Mouse (Mus musculus): ENCODE measurements at regions not wholly inside any gene's neighbourhood (a gene's known extent, or its start where the extent isn't known, plus 50 kb on each side); places are given as distances from the start of the nearest gene placed in this dataset.
"Not testable (repeated sequence)": the region's sequence is repeated elsewhere in the genome, so short reads cannot be mapped to it uniquely, and the experiment has no call there.

- no peaks in the 10 kb centered on the region for H3K27me3 ChIP-seq (ENCODE audit: control insufficient read depth in 1 of 2, insufficient read depth in 2 of 2, low read length in 2 of 2)
- no peak for DNase-seq (ENCODE audit: low read depth, low spot score)
- no peaks in the 10 kb centered on the region for H3K4me1 ChIP-seq (ENCODE audit: control insufficient read depth in 1 of 2, insufficient read depth in 2 of 2, low read length in 2 of 2)
- no peak for TF ChIP-seq ZKSCAN1 (IDR thresholded peaks at IDR 0.05; ENCODE audit: low read depth, low read length)
- no peak for TF ChIP-seq SMC3 (IDR thresholded peaks at IDR 0.05; ENCODE audit: low read depth, low read length)
- TF ChIP-seq RAD21 (IDR thresholded peaks at IDR 0.05; ENCODE audit: low read depth, low read length), result no peak
- no peak for TF ChIP-seq GABPA (IDR thresholded peaks at IDR 0.05; ENCODE audit: low read depth, low read length)
- TF ChIP-seq TCF12 (IDR thresholded peaks at IDR 0.05; ENCODE audit: low read depth, low read length), result no peak
- no peak for TF ChIP-seq BHLHE40 (IDR thresholded peaks at IDR 0.05; ENCODE audit: borderline replicate concordance, low read depth, low read length)
- no peak for TF ChIP-seq SIN3A (IDR thresholded peaks at IDR 0.05; ENCODE audit: low read length)
- TF ChIP-seq ELF1 (IDR thresholded peaks at IDR 0.05; ENCODE audit: low read depth, low read length), result no peak
- TF ChIP-seq USF1 (IDR thresholded peaks at IDR 0.05; ENCODE audit: low read depth, low read length), result no peak
- TF ChIP-seq CTCF (IDR thresholded peaks at IDR 0.05 in 2 of 3, conservative IDR thresholded peaks at IDR 0.05 in 1 of 3; ENCODE audit: control insufficient read depth in 1 of 3, insufficient read depth in 1 of 3, low read depth in 2 of 3, low read length in 3 of 3, poor library complexity in 1 of 3, severe bottlenecking in 1 of 3), result no peak
- TF ChIP-seq NELFE (IDR thresholded peaks at IDR 0.05; ENCODE audit: low read depth, low read length), result no peak
- TF ChIP-seq ETS1 (IDR thresholded peaks at IDR 0.05; ENCODE audit: low read depth, low read length), result no peak
- no peak for TF ChIP-seq UBTF (IDR thresholded peaks at IDR 0.05; ENCODE audit: borderline replicate concordance, insufficient read depth, low read depth, low read length)
- no peak for TF ChIP-seq ZMIZ1 (IDR thresholded peaks at IDR 0.05; ENCODE audit: low read depth, low read length)
- TF ChIP-seq MEF2A (IDR thresholded peaks at IDR 0.05; ENCODE audit: extremely low read depth, insufficient replicate concordance, low read depth, low read length, poor library complexity, severe bottlenecking), result no peak
- TF ChIP-seq HCFC1 (IDR thresholded peaks at IDR 0.05; ENCODE audit: low read depth, low read length), result no peak
- TF ChIP-seq ZNF384 (IDR thresholded peaks at IDR 0.05; ENCODE audit: low read depth, low read length), result no peak
- TF ChIP-seq MAFK (IDR thresholded peaks at IDR 0.05; ENCODE audit: borderline replicate concordance, low read depth, low read length), result no peak
- no peak for TF ChIP-seq ZC3H11A (IDR thresholded peaks at IDR 0.05; ENCODE audit: low read depth, low read length)
- no peaks in the 10 kb centered on the region for H3K9me3 ChIP-seq (replicated peaks; ENCODE audit: insufficient read depth, low read length)
- no peaks in the 10 kb centered on the region for H3K36me3 ChIP-seq (ENCODE audit: control insufficient read depth in 1 of 2, insufficient read depth in 2 of 2, low read length in 2 of 2)
- no peak overlapping the region for H3K27ac ChIP-seq (ENCODE audit: control insufficient read depth, low read depth, low read length)
- no peaks in the 10 kb centered on the region for H3K79me2 ChIP-seq (ENCODE audit: control insufficient read depth, insufficient read depth, low read length, poor library complexity)
- H3K9ac ChIP-seq (ENCODE audit: control insufficient read depth, low read depth, low read length, poor library complexity, severe bottlenecking), result no peak overlapping the region
- H3K4me3 ChIP-seq (ENCODE audit: control insufficient read depth in 1 of 2, insufficient read depth in 1 of 2, low read depth in 2 of 2, low read length in 2 of 2), result no peak overlapping the region
Measured at GRCm38 (mm10) chr4:27418517-27418916, 1071.8 kb upstream of the Manea start.

DNA sequence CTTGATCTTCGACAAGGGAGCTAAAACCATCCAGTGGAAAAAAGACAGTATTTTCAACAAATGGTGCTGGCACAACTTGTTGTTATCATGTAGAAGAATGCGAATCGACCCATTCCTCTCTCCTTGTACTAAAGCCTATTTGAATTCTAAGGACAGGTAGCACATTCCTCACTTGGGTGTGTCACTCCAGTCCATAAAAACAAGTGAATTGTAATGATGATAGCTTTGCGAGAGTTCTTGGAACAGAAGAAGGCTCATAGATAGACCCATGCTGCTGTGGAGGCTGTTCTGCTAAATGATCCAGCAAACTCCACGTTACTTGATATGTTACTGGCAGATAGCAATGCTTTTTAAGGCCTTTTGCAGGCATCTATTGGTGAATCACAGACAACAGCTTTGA, 1038.2 kb upstream of the Manea start:
- H3K27me3 ChIP-seq (ENCODE audit: control insufficient read depth in 1 of 2, insufficient read depth in 2 of 2, low read length in 2 of 2); H3K36me3 ChIP-seq (ENCODE audit: control insufficient read depth in 1 of 2, insufficient read depth in 2 of 2, low read length in 2 of 2); H3K9me3 ChIP-seq (replicated peaks; ENCODE audit: insufficient read depth, low read length); H3K79me2 ChIP-seq (ENCODE audit: control insufficient read depth, insufficient read depth, low read length, poor library complexity); DNase-seq (ENCODE audit: low read depth, low spot score); H3K4me3 ChIP-seq (ENCODE audit: control insufficient read depth in 1 of 2, insufficient read depth in 1 of 2, low read depth in 2 of 2, low read length in 2 of 2); H3K4me1 ChIP-seq (ENCODE audit: control insufficient read depth in 1 of 2, insufficient read depth in 2 of 2, low read length in 2 of 2); H3K9ac ChIP-seq (ENCODE audit: control insufficient read depth, low read depth, low read length, poor library complexity, severe bottlenecking); H3K27ac ChIP-seq (ENCODE audit: control insufficient read depth, low read depth, low read length): not testable (repeated sequence)
